Mouse (Mus musculus): ENCODE results near the gene Mynn.

DNA sequence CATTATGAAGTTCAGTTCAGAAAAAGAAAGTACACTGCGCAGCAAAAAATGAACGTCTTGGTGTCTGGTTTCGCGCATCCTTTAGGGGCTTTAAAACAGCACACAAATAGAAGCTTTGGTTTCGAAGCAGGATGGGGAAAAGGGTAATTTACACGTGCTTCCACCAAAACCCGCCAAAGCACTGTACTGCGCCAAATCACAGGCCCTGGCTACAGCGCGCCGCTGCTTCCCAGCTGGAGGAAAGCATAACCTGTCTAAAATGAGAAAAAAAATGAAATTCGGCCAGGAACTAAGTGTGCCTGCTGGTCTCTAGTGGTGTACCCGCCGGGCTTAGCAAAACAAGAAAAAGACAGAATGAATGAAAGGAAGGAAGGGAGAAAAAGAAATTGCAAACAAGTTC, 1.1 kb upstream of the Mynn start:
- TF ChIP-seq CTCF (IDR thresholded peaks at IDR 0.05; ENCODE audit: low read depth, low read length): no peak
- no peak for TF ChIP-seq POLR2A (IDR thresholded peaks at IDR 0.05; ENCODE audit: borderline replicate concordance, low read depth, low read length)
